Mouse (Mus musculus) retina, postnatal 7 days (tissue): ENCODE measurements around the gene Cd22.

Experiments used
- DNase-seq: peaks from one replicate; pipeline ENCODE4 v3.0.0-alpha.2; 2012; ENCODE audit warnings: low read depth, low spot score

Gene Cd22

GRCm38 (mm10) chr7:30820854-30821445 is 59.2 kb downstream of the Cd22 start:
- DNase-seq: no peak

GRCm38 (mm10) chr7:30820131-30820530 is 60.0 kb downstream of the Cd22 start:
- no peak for DNase-seq
